8 mouse cellular contexts compared by ENCODE assay signal in genomic region chr1:86154824-86155164, GRCm38 (mm10). TPM values are rescaled to one million over a fixed set of nuclear protein-coding genes. Genes with fewer than 3 reads are reported as not detected.
A peak's percentile ranks its signal among the peaks of the same experiment; 100 is the strongest.
DNase-seq lines count a peak whose midpoint lies in the region; ATAC-seq and TF ChIP-seq lines count a peak whose summit lies in the region.

No protein-coding gene starts in this region.

- H3K36me3 ChIP-seq in heart, adult 2 months (ENCODE audit: control insufficient read depth, insufficient read depth, low read length) = no peaks in the 10 kb centered on the region
- no peaks in the 10 kb centered on the region for H3K36me3 ChIP-seq in thymus, adult 2 months (ENCODE audit: control insufficient read depth, insufficient read depth, low read length)
- H3K36me3 ChIP-seq in liver, embryonic 11.5 days (ENCODE audit: control insufficient read depth, insufficient read depth, low read length) = no peaks in the 10 kb centered on the region
- 0 out of 2 replicates have a peak, but pooled peaks cover 2% of the 10 kb centered on the region for H3K36me3 ChIP-seq in stomach, postnatal 0 days (ENCODE audit: control insufficient read depth, insufficient read depth, low read length)

- peak; percentile 34 for ATAC-seq in liver, embryonic 11.5 days (replicated peaks; ENCODE audit: low FRiP score)
- no peak for ATAC-seq in stomach, postnatal 0 days (ENCODE audit: low FRiP score, low TSS enrichment)

- no peak for TF ChIP-seq CTCF in heart, adult 2 months (IDR thresholded peaks at IDR 0.05)
- no peak; the same call in 1 of the 2 replicates for TF ChIP-seq CTCF in thymus, adult 2 months (IDR thresholded peaks at IDR 0.05; ENCODE audit: borderline replicate concordance, control insufficient read depth, extremely low read depth, insufficient read depth, low read length, poor library complexity)
- TF ChIP-seq CTCF in stomach, postnatal 0 days (IDR thresholded peaks at IDR 0.05; ENCODE audit: low read depth) = no peak

- peaks cover 3% of the 10 kb centered on the region; the same call in 1 of the 2 replicates for H3K4me1 ChIP-seq in heart, adult 2 months (ENCODE audit: control insufficient read depth, insufficient read depth, low read length)
- H3K4me1 ChIP-seq in thymus, adult 2 months (replicated peaks; ENCODE audit: control insufficient read depth, insufficient read depth, low read length) = peaks cover 10% of the 10 kb centered on the region
- H3K4me1 ChIP-seq in liver, embryonic 11.5 days (replicated peaks; ENCODE audit: control insufficient read depth, insufficient read depth, low read length) = peaks cover 22% of the 10 kb centered on the region
- no peaks in the 10 kb centered on the region for H3K4me1 ChIP-seq in stomach, postnatal 0 days (replicated peaks; ENCODE audit: control insufficient read depth, insufficient read depth)

- no peaks in the 10 kb centered on the region for H3K27me3 ChIP-seq in heart, adult 2 months (ENCODE audit: control insufficient read depth, insufficient read depth, low read length)
- no peaks in the 10 kb centered on the region for H3K27me3 ChIP-seq in thymus, adult 2 months (ENCODE audit: control insufficient read depth, insufficient read depth, low read length)
- H3K27me3 ChIP-seq in liver, embryonic 11.5 days (replicated peaks; ENCODE audit: control insufficient read depth, insufficient read depth, low read length) = no peaks in the 10 kb centered on the region
- H3K27me3 ChIP-seq in stomach, postnatal 0 days (ENCODE audit: control insufficient read depth, insufficient read depth, low read length) = no peaks in the 10 kb centered on the region

- TF ChIP-seq POLR2A in heart, adult 2 months (IDR thresholded peaks at IDR 0.05; ENCODE audit: insufficient read depth, low read depth, low read length) = no peak
- no peak; the same call in 1 of the 2 replicates for TF ChIP-seq POLR2A in thymus, adult 2 months (IDR thresholded peaks at IDR 0.05; ENCODE audit: control insufficient read depth, extremely low read depth, insufficient read depth, low read length, poor library complexity)

- WGBS in heart, adult 2 months = under 1% methylated on average over 18 of the region's 18 CpGs
- under 1% methylated on average over 18 of the region's 18 CpGs for WGBS in thymus, adult 2 months
- 2% methylated on average over 18 of the region's 18 CpGs for WGBS in liver, embryonic 11.5 days
- WGBS in stomach, postnatal 0 days = 2% methylated on average over 17 of the region's 18 CpGs

- peak overlapping the region; percentile 73 for H3K27ac ChIP-seq in heart, adult 2 months
- H3K27ac ChIP-seq in thymus, adult 2 months (ENCODE audit: control insufficient read depth, insufficient read depth, low read length) = no peak overlapping the region
- H3K27ac ChIP-seq in liver, embryonic 11.5 days (ENCODE audit: low read depth, low read length) = peak overlapping the region; percentile 52; the same call in 1 of the 2 replicates
- no peak overlapping the region for H3K27ac ChIP-seq in stomach, postnatal 0 days (replicated peaks)

- no peaks in the 10 kb centered on the region for H3K79me2 ChIP-seq in heart, adult 2 months (replicated peaks; ENCODE audit: control insufficient read depth, insufficient read depth, low read length)

- peak overlapping the region; percentile 60 for H3K9ac ChIP-seq in heart, adult 2 months (ENCODE audit: low read depth, low read length)
- H3K9ac ChIP-seq in liver, embryonic 11.5 days (ENCODE audit: low read depth, low read length) = peak overlapping the region; percentile 67
- H3K9ac ChIP-seq in stomach, postnatal 0 days (ENCODE audit: low read length) = peak overlapping the region; percentile 66

- H3K4me2 ChIP-seq in liver, embryonic 11.5 days = peak overlapping the region; percentile 87
- H3K4me2 ChIP-seq in stomach, postnatal 0 days (replicated peaks; ENCODE audit: low read depth) = peak overlapping the region; percentile 82

- no peaks in the 10 kb centered on the region for H3K9me3 ChIP-seq in liver, embryonic 11.5 days (ENCODE audit: control insufficient read depth, low read length)
- no peaks in the 10 kb centered on the region for H3K9me3 ChIP-seq in stomach, postnatal 0 days (ENCODE audit: control insufficient read depth, low read length)

- peak overlapping the region; percentile 91 for H3K4me3 ChIP-seq in heart, adult 2 months
- peak overlapping the region; percentile 68 for H3K4me3 ChIP-seq in thymus, adult 2 months (ENCODE audit: control insufficient read depth, insufficient read depth, low read length)
- peak overlapping the region; percentile 76 for H3K4me3 ChIP-seq in liver, embryonic 11.5 days (ENCODE audit: low read depth, low read length)
- peak overlapping the region; percentile 63 for H3K4me3 ChIP-seq in stomach, postnatal 0 days (ENCODE audit: low read depth, low read length)

- TF ChIP-seq EP300 in heart, adult 2 months (IDR thresholded peaks at IDR 0.05; ENCODE audit: insufficient read depth, low read depth, low read length) = no peak
- TF ChIP-seq EP300 in stomach, postnatal 0 days (optimal IDR thresholded peaks at IDR 0.05) = no peak

- intact Hi-C loops in heart, adult 2 months (cut with DNase I) = loop anchor here (5.0 kb wide), 1 partner anchor 92 kb away; the partner anchor contains the start of gene Psmd1

- DNase-seq in heart, adult 2 months = no peak
- no peak for DNase-seq in heart, adult 9 months (ENCODE audit: low spot score in 2 of 2)
- no peak for DNase-seq in thymus, adult 2 months
- no peak for DNase-seq in thymus, postnatal 25 days
- DNase-seq in liver, embryonic 11.5 days (ENCODE audit: low spot score) = no peak
- no peak for DNase-seq in stomach, postnatal 0 days (ENCODE audit: low spot score)
- DNase-seq in cerebellum, postnatal 25 days = no peak
- DNase-seq in adipocyte (ENCODE audit: low spot score) = no peak

RNA-seq across cellular contexts. Expression of gene Armc9, which starts 0.2 kb away (rescaled TPM):
- total RNA-seq in heart, adult 2 months (2021) = 1 to 10 TPM; 3.5 TPM
- 1.6 and 2.4 TPM in 2 replicates for polyA plus RNA-seq in heart, adult 2 months (2012; rRNA removed)
- 5.8 and 6.4 TPM in 2 replicates for polyA plus RNA-seq in thymus, adult 2 months (2012; rRNA removed)
- polyA plus RNA-seq in liver, embryonic 11.5 days (2014; fragmentation: Nextera tagmentation; extraction: Ambion mirVana) = 20.9 and 28.7 TPM in 2 replicates
- 7.3 and 7.9 TPM in 2 replicates for polyA plus RNA-seq in stomach, postnatal 0 days (2015; fragmentation: Nextera tagmentation; extraction: Ambion mirVana)

RNA-seq across cellular contexts. Expression of gene Gm21972, which starts 21.4 kb away (rescaled TPM):
- total RNA-seq in heart, adult 2 months (2021) = under 1 TPM in 1 of 2 experiments, not detected in 1; 0.57 TPM
- not detected in 2 replicates for polyA plus RNA-seq in heart, adult 2 months (2012; rRNA removed)
- not detected in 2 replicates for polyA plus RNA-seq in thymus, adult 2 months (2012; rRNA removed)
- polyA plus RNA-seq in liver, embryonic 11.5 days (2014; fragmentation: Nextera tagmentation; extraction: Ambion mirVana) = not detected in 2 replicates
- 0.31 TPM in 1 of 2 replicates, not detected in the other for polyA plus RNA-seq in stomach, postnatal 0 days (2015; fragmentation: Nextera tagmentation; extraction: Ambion mirVana)

RNA-seq across cellular contexts. Expression of gene Htr2b, which starts 43.0 kb away (rescaled TPM):
- total RNA-seq in heart, adult 2 months (2021) = under 1 TPM; 0.50 to 0.61 TPM
- 0.53 and 0.62 TPM in 2 replicates for polyA plus RNA-seq in heart, adult 2 months (2012; rRNA removed)
- polyA plus RNA-seq in thymus, adult 2 months (2012; rRNA removed) = 0.28 TPM in 1 of 2 replicates, not detected in the other
- 0.23 and 0.26 TPM in 2 replicates for polyA plus RNA-seq in liver, embryonic 11.5 days (2014; fragmentation: Nextera tagmentation; extraction: Ambion mirVana)
- polyA plus RNA-seq in stomach, postnatal 0 days (2015; fragmentation: Nextera tagmentation; extraction: Ambion mirVana) = 3.0 and 3.1 TPM in 2 replicates

Comparison
In these comparisons a context has a peak if more than half of its experiments do, and no peak if none do; other contexts are left out.
1. H3K27ac ChIP-seq: peak in heart, adult 2 months (single experiment) and liver, embryonic 11.5 days (single experiment); none in thymus, adult 2 months (single experiment) and stomach, postnatal 0 days (single experiment).
2. Peak in every context shown above with its lines, with median percentiles within 50 percentile points of each other: H3K4me3 ChIP-seq and H3K9ac ChIP-seq.